Mouse (Mus musculus) ES-Bruce4 (cell line): ENCODE measurements around the gene Lrmda.
"Not testable (repeated sequence)": the region's sequence is repeated elsewhere in the genome, so short reads cannot be mapped to it uniquely, and the experiment has no call there.

Experiments used
- CTCF ChIP-seq: IDR thresholded peaks from one replicate; pipeline ENCODE4 v1.8.1; 2011; ENCODE audit warnings: low read depth, low read length
- EP300 ChIP-seq: IDR thresholded peaks from 2 replicates; pipeline ENCODE4 v1.6.1; 2011; ENCODE audit warnings: low read depth, low read length; ENCODE audit not compliant: insufficient read depth
- POLR2A ChIP-seq: IDR thresholded peaks from one replicate; pipeline ENCODE4 v1.8.1; 2011; ENCODE audit warnings: low read length; ENCODE audit not compliant: insufficient read depth

- not testable (repeated sequence) for TF ChIP-seq CTCF, POLR2A, EP300
Observed at GRCm38 (mm10) chr14:22801714-22802113, 782.2 kb downstream of the Lrmda start.
